Mouse (Mus musculus): Measurements from ENCODE around the gene Nf2. TPM values are rescaled to one million over a fixed set of nuclear protein-coding genes. Genes with fewer than 3 reads are reported as not detected.
A peak's percentile ranks its signal among the peaks of the same experiment; 100 is the strongest.

Nf2 gene
- polyA plus RNA-seq, 1 experiment = 77.7 TPM

GRCm38 (mm10) chr11:4756460-4756859 lies 92.9 kb downstream of the Nf2 start:
- TF ChIP-seq CTCF (IDR thresholded peaks at IDR 0.05; ENCODE audit: low read depth, low read length) = no peak
- TF ChIP-seq EP300 (IDR thresholded peaks at IDR 0.05; ENCODE audit: insufficient read depth, low read depth, low read length) = no peak
- TF ChIP-seq POLR2A (IDR thresholded peaks at IDR 0.05; ENCODE audit: insufficient read depth, low read length) = no peak
- H3K4me3 ChIP-seq (ENCODE audit: low read depth, low read length) = no peak overlapping the region
- H3K9ac ChIP-seq (ENCODE audit: low read depth, poor library complexity, severe bottlenecking) = no peak overlapping the region
- no peaks in the 10 kb centered on the region for H3K4me1 ChIP-seq (ENCODE audit: control insufficient read depth, insufficient read depth, low read length)
- no peaks in the 10 kb centered on the region for H3K27me3 ChIP-seq (ENCODE audit: control insufficient read depth, insufficient read depth, low read length, poor library complexity, severe bottlenecking)
- H3K27ac ChIP-seq (ENCODE audit: insufficient read depth, low read length) = no peak overlapping the region
- H3K36me3 ChIP-seq (ENCODE audit: control insufficient read depth, insufficient read depth, low read length, poor library complexity, severe bottlenecking) = no peaks in the 10 kb centered on the region
- H3K9me3 ChIP-seq (replicated peaks; ENCODE audit: control insufficient read depth, insufficient read depth, low read length, poor library complexity, severe bottlenecking) = no peaks in the 10 kb centered on the region

DNA sequence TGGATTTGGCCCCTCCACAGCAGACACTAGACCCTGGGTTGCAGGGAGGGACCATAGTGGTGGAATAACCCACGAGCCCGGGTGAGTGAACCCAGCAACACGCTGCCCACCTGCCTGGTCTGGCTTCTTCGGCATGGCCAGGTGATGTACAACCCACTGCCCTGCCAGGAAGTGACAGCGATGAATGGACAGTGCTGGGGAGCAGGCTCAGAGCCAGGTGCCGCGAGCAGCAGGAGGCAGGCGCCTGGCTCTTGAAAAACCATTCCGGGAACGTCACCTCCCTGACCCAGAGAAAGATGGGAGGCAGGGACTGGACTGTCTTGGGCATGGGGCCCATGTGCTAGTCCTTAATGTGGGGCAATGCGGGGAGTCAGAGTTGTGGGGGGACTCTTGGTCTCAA lies 94.5 kb downstream of the Nf2 start:
- H3K27ac ChIP-seq (ENCODE audit: insufficient read depth, low read length) = no peak overlapping the region
- no peaks in the 10 kb centered on the region for H3K9me3 ChIP-seq (replicated peaks; ENCODE audit: control insufficient read depth, insufficient read depth, low read length, poor library complexity, severe bottlenecking)
- TF ChIP-seq EP300 (IDR thresholded peaks at IDR 0.05; ENCODE audit: insufficient read depth, low read depth, low read length) = no peak
- TF ChIP-seq POLR2A (IDR thresholded peaks at IDR 0.05; ENCODE audit: insufficient read depth, low read length) = no peak
- no peak for TF ChIP-seq CTCF (IDR thresholded peaks at IDR 0.05; ENCODE audit: low read depth, low read length)
- H3K4me1 ChIP-seq (ENCODE audit: control insufficient read depth, insufficient read depth, low read length) = no peaks in the 10 kb centered on the region
- no peak overlapping the region for H3K9ac ChIP-seq (ENCODE audit: low read depth, poor library complexity, severe bottlenecking)
- no peaks in the 10 kb centered on the region for H3K36me3 ChIP-seq (ENCODE audit: control insufficient read depth, insufficient read depth, low read length, poor library complexity, severe bottlenecking)
- H3K4me3 ChIP-seq (ENCODE audit: low read depth, low read length) = no peak overlapping the region
- no peaks in the 10 kb centered on the region for H3K27me3 ChIP-seq (ENCODE audit: control insufficient read depth, insufficient read depth, low read length, poor library complexity, severe bottlenecking)

DNA sequence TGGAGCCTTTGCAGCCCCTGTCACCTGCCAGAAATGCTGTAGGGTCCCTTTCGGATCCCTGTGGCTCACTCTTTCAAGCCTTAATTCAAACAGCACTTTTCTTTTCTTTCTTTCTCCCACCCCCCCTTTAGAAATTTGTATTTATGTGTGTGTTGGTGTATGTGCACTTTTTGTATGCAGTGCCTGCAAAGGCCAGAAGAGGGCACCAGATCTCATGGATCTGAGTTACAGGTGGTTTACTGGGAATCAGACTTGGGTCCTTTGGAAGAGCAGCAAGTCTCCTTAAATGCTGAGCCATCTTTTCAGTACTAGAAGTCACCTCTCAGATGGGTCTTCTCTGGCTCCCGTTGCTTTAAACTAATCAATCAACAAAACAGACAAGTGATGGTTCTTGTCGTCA lies 95.3 kb downstream of the Nf2 start:
- Histone ChIP-seq H3K9me3 (replicated peaks; ENCODE audit: control insufficient read depth, insufficient read depth, low read length, poor library complexity, severe bottlenecking) (no peaks in the 10 kb centered on the region), H3K36me3 (ENCODE audit: control insufficient read depth, insufficient read depth, low read length, poor library complexity, severe bottlenecking) (no peaks in the 10 kb centered on the region), H3K9ac (ENCODE audit: low read depth, poor library complexity, severe bottlenecking) (no peak overlapping the region), H3K4me3 (ENCODE audit: low read depth, low read length) (no peak overlapping the region), H3K4me1 (ENCODE audit: control insufficient read depth, insufficient read depth, low read length) (no peaks in the 10 kb centered on the region), H3K27me3 (ENCODE audit: control insufficient read depth, insufficient read depth, low read length, poor library complexity, severe bottlenecking) (no peaks in the 10 kb centered on the region), H3K27ac (ENCODE audit: insufficient read depth, low read length) (no peak overlapping the region)
- no peak for TF ChIP-seq CTCF (IDR thresholded peaks at IDR 0.05; ENCODE audit: low read depth, low read length)
- no peak for TF ChIP-seq EP300 (IDR thresholded peaks at IDR 0.05; ENCODE audit: insufficient read depth, low read depth, low read length)
- TF ChIP-seq POLR2A (IDR thresholded peaks at IDR 0.05; ENCODE audit: insufficient read depth, low read length) = no peak

DNA sequence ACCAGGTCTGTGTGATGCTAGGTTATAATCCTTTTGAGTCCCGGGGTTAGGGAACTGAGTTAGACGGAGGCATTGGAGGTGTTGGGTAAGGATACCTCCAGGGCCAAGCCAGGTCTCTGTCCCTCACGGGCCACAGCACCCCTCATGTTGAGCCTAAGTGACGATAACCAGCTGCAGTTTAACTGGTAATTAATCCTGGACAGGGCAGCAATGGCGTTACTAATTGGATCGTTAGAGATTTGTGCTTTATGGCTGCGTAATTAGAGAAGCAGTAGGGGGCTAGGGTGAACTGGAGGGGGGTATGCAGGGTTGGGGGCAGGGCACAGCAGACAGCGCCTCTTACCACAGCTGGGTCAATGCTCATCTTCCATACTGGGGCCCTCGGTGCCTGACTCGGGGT lies 96.5 kb downstream of the Nf2 start:
- Histone ChIP-seq H3K9ac (ENCODE audit: low read depth, poor library complexity, severe bottlenecking) (no peak overlapping the region), H3K27ac (ENCODE audit: insufficient read depth, low read length) (no peak overlapping the region), H3K27me3 (ENCODE audit: control insufficient read depth, insufficient read depth, low read length, poor library complexity, severe bottlenecking) (peaks cover 2% of the 10 kb centered on the region; the same call in 1 of the 2 replicates), H3K36me3 (ENCODE audit: control insufficient read depth, insufficient read depth, low read length, poor library complexity, severe bottlenecking) (no peaks in the 10 kb centered on the region), H3K4me1 (ENCODE audit: control insufficient read depth, insufficient read depth, low read length) (no peaks in the 10 kb centered on the region), H3K9me3 (replicated peaks; ENCODE audit: control insufficient read depth, insufficient read depth, low read length, poor library complexity, severe bottlenecking) (no peaks in the 10 kb centered on the region), H3K4me3 (ENCODE audit: low read depth, low read length) (no peak overlapping the region)
- TF ChIP-seq CTCF (IDR thresholded peaks at IDR 0.05; ENCODE audit: low read depth, low read length) = no peak
- TF ChIP-seq EP300 (IDR thresholded peaks at IDR 0.05; ENCODE audit: insufficient read depth, low read depth, low read length) = no peak
- TF ChIP-seq POLR2A (IDR thresholded peaks at IDR 0.05; ENCODE audit: insufficient read depth, low read length) = no peak

DNA sequence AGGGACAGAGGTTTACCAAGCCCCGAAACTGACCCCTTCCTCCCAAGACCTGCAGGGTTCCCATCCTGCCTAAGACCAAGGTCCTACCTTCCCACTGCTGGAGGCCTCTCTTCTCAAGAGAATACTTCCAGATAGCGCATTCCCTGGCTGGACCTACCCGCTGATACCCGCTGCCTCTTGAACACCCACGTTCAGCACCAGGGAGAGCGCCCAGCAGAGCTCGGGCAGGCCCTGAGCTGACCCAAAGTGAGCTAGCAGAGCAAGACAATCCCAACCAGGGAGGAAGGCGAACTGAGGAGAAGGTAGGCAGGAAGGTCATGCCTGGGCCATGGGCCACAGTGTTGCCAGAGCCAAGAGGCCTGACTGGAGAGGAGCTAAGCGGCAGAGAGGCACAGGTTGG lies 99.1 kb downstream of the Nf2 start:
- H3K4me1 ChIP-seq (ENCODE audit: control insufficient read depth, insufficient read depth, low read length) = peaks cover 3% of the 10 kb centered on the region
- H3K27ac ChIP-seq (ENCODE audit: insufficient read depth, low read length) = no peak overlapping the region
- H3K36me3 ChIP-seq (ENCODE audit: control insufficient read depth, insufficient read depth, low read length, poor library complexity, severe bottlenecking) = no peaks in the 10 kb centered on the region
- H3K27me3 ChIP-seq (ENCODE audit: control insufficient read depth, insufficient read depth, low read length, poor library complexity, severe bottlenecking) = peaks cover 11% of the 10 kb centered on the region; the same call in 1 of the 2 replicates
- TF ChIP-seq CTCF (IDR thresholded peaks at IDR 0.05; ENCODE audit: low read depth, low read length) = no peak
- no peak for TF ChIP-seq EP300 (IDR thresholded peaks at IDR 0.05; ENCODE audit: insufficient read depth, low read depth, low read length)
- no peak for TF ChIP-seq POLR2A (IDR thresholded peaks at IDR 0.05; ENCODE audit: insufficient read depth, low read length)
- H3K9ac ChIP-seq (ENCODE audit: low read depth, poor library complexity, severe bottlenecking) = no peak overlapping the region
- no peak overlapping the region for H3K4me3 ChIP-seq (ENCODE audit: low read depth, low read length)
- no peaks in the 10 kb centered on the region for H3K9me3 ChIP-seq (replicated peaks; ENCODE audit: control insufficient read depth, insufficient read depth, low read length, poor library complexity, severe bottlenecking)

DNA sequence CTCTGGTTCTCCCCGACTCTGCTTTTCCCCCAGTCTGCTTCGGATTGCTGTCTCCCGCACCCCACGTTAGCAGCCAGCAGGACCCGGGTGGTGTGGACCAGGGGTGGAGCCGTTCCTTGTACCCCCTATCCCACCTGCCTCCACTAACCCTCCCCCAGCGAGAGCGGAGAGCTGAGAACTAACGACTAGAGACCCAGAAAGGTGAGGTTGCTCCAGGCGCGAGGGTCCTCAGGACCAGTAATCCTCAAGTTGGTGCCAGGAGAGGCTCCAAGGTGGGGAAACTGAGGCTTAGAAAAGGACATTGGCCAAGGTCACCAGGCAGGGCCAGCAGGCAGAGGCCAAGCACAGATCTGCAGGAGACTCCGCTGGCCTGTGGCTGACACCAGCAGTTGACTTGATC lies 102.1 kb downstream of the Nf2 start:
- Histone ChIP-seq H3K9ac (ENCODE audit: low read depth, poor library complexity, severe bottlenecking) (peak overlapping the region; percentile 86), H3K4me3 (ENCODE audit: low read depth, low read length) (peak overlapping the region; percentile 61), H3K9me3 (replicated peaks; ENCODE audit: control insufficient read depth, insufficient read depth, low read length, poor library complexity, severe bottlenecking) (no peaks in the 10 kb centered on the region), H3K27me3 (ENCODE audit: control insufficient read depth, insufficient read depth, low read length, poor library complexity, severe bottlenecking) (peaks cover 12% of the 10 kb centered on the region; the same call in 1 of the 2 replicates), H3K27ac (ENCODE audit: insufficient read depth, low read length) (no peak overlapping the region), H3K36me3 (ENCODE audit: control insufficient read depth, insufficient read depth, low read length, poor library complexity, severe bottlenecking) (no peaks in the 10 kb centered on the region), H3K4me1 (ENCODE audit: control insufficient read depth, insufficient read depth, low read length) (peaks cover 4% of the 10 kb centered on the region)
- TF ChIP-seq POLR2A (IDR thresholded peaks at IDR 0.05; ENCODE audit: insufficient read depth, low read length) (no peak), EP300 (IDR thresholded peaks at IDR 0.05; ENCODE audit: insufficient read depth, low read depth, low read length) (no peak), CTCF (IDR thresholded peaks at IDR 0.05; ENCODE audit: low read depth, low read length) (no peak)
